Mouse (Mus musculus): ENCODE data around the gene Zfhx3.

Zfhx3 gene

DNA sequence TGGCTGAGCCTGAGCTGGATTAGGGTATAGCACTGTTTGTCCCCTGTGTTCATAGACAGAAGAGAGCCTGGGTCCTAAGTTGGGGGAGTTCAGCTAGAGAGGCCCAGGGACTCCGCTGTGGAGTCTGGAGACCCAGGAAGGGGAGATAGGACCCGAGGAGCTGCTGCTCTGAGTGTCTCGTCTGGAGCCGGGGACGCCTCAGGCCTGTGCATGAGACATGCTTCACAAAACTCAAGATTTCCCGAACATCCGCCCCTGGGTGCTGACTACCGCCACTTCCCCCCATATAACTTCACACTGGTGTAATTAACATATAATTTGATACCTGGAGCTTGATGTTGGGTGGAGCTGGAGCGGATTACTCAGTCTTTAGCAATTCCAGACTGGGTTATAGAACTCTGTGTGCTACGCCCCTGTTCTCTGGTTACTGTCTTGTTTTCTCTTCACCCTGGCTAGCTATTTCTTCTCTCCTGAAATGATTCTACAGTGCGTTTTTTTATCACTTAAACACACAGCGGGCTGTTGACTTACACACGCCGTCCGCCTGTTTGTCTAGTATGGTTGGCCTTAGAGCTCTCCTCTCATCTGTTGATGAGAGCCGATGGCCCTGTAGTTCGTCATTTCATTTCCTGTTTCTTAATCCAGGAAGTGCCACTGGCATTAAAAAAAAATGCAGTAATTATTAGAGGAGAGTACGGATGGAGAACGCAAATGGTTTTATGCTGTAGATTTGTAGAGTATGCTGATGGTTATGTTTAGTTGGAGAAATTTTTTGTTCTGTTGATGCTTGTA lies 822.2 kb downstream of the Zfhx3 start:
- DNase-seq: no peak

GRCm38 (mm10) chr8:108766102-108766501 lies 823.7 kb downstream of the Zfhx3 start:
- no peak for DNase-seq

GRCm38 (mm10) chr8:108768051-108768450 lies 825.6 kb downstream of the Zfhx3 start:
- no peak for DNase-seq

DNA sequence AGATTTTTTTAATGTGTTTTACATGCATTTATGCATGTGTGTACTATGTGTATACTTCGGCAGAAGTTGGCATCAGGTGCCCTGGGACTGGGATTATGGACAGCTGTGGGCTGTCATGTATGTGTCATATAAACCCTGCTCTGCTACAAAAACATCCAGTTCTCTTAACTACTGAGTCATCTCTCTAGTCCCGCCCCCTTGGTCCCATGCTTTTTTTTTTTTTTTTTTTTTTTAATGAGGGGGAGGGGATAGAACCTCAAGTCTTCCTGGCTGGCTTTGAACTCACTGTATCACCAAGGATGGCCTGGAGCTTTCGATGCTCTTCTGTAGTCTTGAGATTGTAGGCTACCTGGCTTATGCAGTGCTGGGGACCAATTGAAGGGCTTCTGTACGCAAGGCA lies 827.9 kb downstream of the Zfhx3 start:
- no peak for DNase-seq

- DNase-seq: no peak
Measured at GRCm38 (mm10) chr8:108773436-108773835, 831.0 kb downstream of the Zfhx3 start.

- DNase-seq: no peak
Measured at GRCm38 (mm10) chr8:108778063-108778462, 835.6 kb downstream of the Zfhx3 start.

- DNase-seq: no peak
Measured at GRCm38 (mm10) chr8:108778551-108778950, 836.1 kb downstream of the Zfhx3 start.

GRCm38 (mm10) chr8:108780766-108781165 lies 838.3 kb downstream of the Zfhx3 start:
- no peak for DNase-seq

GRCm38 (mm10) chr8:108781192-108781591 lies 838.7 kb downstream of the Zfhx3 start:
- no peak for DNase-seq

- DNase-seq: no peak
Measured at GRCm38 (mm10) chr8:108783155-108783554, 840.7 kb downstream of the Zfhx3 start.

DNA sequence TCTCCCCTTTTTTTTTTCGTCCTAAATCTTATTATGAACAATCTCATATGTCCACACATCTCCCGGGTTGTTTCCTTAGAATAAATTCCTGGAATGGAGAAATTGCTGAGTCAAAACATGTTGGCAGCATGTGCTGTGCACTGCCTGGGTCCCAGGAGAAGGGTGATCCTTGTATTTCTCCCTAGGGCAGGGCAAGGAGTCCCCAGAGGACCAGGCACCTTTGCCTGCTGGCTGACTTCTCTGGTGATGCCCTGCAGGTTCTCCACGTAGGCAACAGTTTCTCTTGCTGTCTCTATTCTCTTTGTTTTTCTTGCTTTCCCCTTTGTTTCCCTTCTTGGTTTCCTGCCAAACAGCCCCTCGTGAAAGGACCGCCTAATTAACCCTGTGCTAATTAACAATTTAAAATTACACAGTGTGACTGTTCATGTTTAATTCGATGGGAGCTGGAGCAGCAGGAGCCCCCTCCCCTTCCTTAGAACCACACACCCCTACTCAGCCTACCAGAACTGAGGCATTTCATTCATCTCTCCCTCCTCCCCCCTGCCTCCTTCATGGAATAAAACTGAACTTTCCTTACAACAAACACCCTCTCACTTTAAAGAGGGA lies 845.8 kb downstream of the Zfhx3 start:
- DNase-seq: no peak

- no peak for DNase-seq
Measured at GRCm38 (mm10) chr8:108788762-108789157, 846.3 kb downstream of the Zfhx3 start.

DNA sequence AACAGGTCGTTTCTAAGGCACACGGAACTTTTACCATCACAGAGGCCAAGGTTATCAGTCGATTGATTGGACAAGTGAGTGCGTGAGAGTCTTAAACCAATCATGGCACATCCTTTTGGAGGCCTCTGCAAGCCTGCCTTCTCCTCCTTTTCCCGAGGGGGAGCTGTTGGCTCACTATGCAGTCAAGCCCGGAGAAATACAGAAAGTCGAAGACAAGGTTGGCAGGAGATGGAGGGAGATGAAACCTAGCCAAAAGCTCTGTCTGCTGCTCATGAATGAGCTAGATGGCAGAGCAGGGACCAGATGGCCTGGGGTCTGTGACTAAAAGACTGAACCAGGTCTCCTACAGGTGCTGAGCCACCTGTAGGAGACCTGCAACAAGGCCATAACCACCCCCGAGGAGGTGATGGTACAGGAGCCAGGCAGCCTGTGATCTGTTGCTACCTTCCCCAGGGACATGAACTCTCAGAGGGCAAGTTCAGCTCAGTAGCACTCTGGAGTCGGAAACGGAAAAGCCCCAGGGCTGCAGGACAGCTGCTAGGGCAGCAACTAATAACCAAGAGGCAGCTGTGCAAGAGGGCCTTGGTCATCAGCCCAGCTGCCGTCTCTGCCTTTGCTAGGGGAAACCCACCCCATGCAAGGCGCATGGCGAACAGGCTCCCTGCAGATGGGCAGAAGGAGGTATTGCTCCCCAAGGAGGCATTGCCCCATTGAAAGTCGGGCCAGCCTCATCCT lies 848.3 kb downstream of the Zfhx3 start:
- DNase-seq: peak; percentile 64 to 70

- no peak for DNase-seq
Measured at GRCm38 (mm10) chr8:108796076-108796475, 853.6 kb downstream of the Zfhx3 start.

DNA sequence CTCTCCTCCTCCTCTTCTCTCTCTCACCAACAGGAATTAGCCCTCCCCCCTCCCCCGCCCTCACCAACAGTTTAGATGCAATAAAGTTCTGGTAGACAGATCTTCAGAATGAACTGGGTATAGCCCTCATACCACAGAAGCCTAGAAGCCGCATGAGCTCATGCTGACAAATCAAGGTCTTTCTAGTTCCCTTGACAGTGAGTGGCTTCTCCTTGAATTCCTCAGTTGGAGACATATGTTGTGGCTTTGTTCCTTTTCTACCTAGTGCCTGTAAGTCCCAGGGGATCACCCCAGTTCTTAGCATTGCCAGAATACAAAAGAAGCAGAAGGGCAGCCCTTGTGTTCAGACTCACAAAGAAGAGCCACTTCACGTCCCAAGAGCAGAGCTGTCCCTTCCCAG lies 854.4 kb downstream of the Zfhx3 start:
- no peak for DNase-seq

DNA sequence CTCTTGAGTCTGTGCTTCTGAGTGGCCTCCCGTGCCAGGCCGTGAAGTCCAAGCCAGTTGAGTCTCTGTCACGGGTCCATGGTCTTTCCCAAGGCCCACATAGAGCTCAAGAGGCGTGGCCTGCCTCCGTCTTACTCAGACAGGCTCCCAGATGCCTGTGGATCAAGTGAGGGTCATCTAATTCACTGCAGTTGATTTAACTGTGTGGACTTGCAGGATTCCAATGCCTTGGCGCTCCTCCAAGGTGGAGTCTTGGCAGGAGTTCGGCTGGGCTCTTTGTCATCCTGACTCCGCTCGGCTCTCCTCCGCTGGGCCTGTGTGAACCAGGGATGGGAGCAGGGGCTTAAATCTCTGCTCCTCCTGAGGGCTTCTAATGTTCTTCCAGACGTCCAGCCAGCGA lies 855.6 kb downstream of the Zfhx3 start:
- peak; percentile 92 to 93 for DNase-seq

- DNase-seq: no peak
Measured at GRCm38 (mm10) chr8:108799250-108799649, 856.8 kb downstream of the Zfhx3 start.

- no peak for DNase-seq
Measured at GRCm38 (mm10) chr8:108800357-108800756, 857.9 kb downstream of the Zfhx3 start.

DNA sequence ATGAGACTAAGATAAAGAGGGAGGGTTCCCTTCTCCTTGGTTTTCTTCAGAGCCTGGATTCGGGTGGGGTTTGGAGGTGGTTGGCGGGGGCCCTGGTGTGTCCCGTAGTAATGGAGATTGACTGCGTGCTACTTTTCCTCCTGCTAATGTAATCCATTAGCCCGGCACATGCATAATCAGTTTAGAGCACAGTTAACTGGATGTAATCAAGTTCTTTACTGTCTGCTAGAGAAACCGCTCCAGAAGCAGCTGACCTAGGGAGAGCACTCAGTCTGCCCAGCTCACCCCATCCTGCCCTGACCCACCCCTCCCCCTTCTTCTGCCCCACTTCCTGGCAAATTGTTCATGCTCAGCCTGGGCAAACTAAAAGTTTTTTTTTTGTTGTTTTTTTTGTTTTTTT lies 860.6 kb downstream of the Zfhx3 start:
- DNase-seq: no peak

- DNase-seq: no peak
Measured at GRCm38 (mm10) chr8:108811694-108812093, 869.2 kb downstream of the Zfhx3 start.

GRCm38 (mm10) chr8:108813375-108813774 lies 870.9 kb downstream of the Zfhx3 start:
- DNase-seq: no peak

- no peak for DNase-seq
Measured at GRCm38 (mm10) chr8:108819271-108819671, 876.8 kb downstream of the Zfhx3 start.

GRCm38 (mm10) chr8:108819826-108820225 lies 877.4 kb downstream of the Zfhx3 start:
- no peak for DNase-seq

DNA sequence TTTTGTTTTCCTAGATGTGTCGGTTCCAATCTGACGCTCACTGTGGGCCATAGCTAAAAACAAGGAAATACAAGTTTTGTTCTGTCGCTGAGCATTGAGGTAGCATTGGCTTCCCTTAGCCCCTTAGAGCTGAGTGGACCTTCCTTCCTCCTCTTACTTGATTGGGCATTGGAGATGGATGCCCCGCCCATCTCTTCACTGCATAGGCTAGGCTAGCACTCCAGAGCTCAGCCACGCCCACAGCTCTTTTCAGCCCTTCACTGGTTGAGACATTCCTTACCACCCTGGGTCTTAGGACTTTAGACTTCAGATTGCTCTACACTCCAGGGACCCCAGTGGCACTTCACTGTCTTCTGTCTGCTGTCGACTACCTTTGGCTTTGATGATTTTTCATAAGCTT lies 878.2 kb downstream of the Zfhx3 start:
- DNase-seq: peak; percentile 53 to 71

All from kidney, postnatal 25 days (tissue).